Mouse (Mus musculus): ENCODE measurements around the gene Mob1b. TPM values are rescaled to one million over a fixed set of nuclear protein-coding genes. Genes with fewer than 3 reads are reported as not detected.

Gene Mob1b
- polyA plus RNA-seq, 1 experiment from 2014 or later, result 17.5 TPM

DNA sequence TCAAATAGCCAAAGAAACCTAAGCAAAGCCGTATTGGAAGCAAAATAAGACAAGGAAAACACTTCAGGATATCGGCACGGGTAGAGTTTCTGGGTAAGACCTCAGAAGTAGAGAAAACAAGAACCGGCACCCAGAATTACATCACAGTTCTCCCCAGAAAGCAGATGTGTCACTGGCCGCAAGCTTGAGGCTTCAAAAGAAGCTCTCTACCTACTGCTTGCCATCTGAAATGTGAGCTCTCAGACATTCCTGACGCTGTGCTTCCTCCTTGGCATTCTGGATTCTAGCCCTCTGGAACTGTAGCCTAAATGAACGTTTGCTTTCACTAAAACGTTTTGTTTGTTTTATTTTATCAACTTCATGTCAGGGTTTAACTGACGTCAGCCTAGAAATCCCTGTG, 70.0 kb downstream of the Mob1b start:
- 0 out of 2 replicates have a peak, but pooled peaks cover 3% of the 10 kb centered on the region for H3K36me3 ChIP-seq (ENCODE audit: control insufficient read depth, insufficient read depth)
- H3K4me2 ChIP-seq (ENCODE audit: low read depth, low read length), result no peak overlapping the region
- H3K27ac ChIP-seq (ENCODE audit: low read length), result no peak overlapping the region
- ATAC-seq (replicated peaks; ENCODE audit: extremely low read depth, insufficient read depth, low FRiP score), result no peak
- H3K4me1 ChIP-seq (ENCODE audit: control insufficient read depth, insufficient read depth, low read length), result no peaks in the 10 kb centered on the region
- H3K9me3 ChIP-seq (replicated peaks; ENCODE audit: control insufficient read depth, low read length), result no peaks in the 10 kb centered on the region
- no peak overlapping the region for H3K4me3 ChIP-seq (ENCODE audit: low read length)
- no peak overlapping the region for H3K9ac ChIP-seq (ENCODE audit: low read length)
- WGBS, result 34% methylated on average over 9 of the region's 9 CpGs
- no peaks in the 10 kb centered on the region for H3K27me3 ChIP-seq (ENCODE audit: control insufficient read depth, insufficient read depth, low read length)

DNA sequence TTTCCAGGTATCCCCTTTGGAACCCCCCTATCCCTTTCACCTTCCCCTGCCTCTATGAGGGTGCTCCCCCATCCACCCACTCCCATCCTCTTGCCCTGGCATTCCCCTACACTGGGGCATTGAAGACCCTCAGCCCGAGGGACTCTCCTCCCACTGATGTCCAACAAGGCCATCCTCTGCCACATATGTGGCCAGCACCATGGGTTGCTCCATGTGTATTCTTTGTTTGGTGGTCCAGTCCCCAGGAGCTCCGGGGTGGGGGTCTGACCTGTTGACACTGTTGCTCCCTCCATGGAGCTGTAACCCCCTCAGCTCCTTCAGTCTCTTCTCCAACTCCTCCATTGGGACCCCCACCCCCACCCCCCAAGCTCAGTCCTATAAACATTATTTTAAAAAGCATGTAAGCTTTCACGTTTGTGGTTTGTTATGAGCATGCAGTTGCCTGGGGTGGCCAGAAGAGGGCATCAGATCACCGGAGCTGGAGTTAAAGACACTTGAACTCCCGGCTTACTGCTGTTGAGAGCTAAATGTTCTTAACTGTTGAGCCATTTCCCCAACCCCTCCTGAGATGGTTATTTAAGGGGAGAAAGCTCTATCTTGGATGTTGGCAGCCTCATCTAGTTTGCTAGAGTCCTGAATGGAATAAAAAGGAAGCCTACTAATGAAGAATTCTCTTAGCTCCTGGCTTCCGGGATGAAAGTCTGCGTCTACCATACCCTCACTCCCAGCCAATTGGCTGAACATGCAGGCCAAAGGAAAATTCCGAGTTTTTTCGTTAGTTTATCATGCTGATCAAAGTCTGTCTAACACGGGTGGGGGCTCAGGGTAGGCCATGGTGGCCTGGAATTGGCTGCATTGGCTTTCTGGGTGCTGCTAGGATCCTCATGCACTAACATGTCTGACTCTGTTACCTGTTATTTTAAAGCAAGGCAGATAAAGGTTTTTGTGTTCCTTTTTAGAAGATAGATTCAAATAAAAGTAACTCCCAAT, 70.9 kb downstream of the Mob1b start:
- Histone ChIP-seq H3K27ac (ENCODE audit: low read length) (no peak overlapping the region), H3K9me3 (replicated peaks; ENCODE audit: control insufficient read depth, low read length) (no peaks in the 10 kb centered on the region), H3K4me3 (ENCODE audit: low read length) (no peak overlapping the region), H3K36me3 (ENCODE audit: control insufficient read depth, insufficient read depth) (no peaks in the 10 kb centered on the region), H3K9ac (ENCODE audit: low read length) (no peak overlapping the region), H3K4me2 (ENCODE audit: low read depth, low read length) (no peak overlapping the region), H3K27me3 (ENCODE audit: control insufficient read depth, insufficient read depth, low read length) (no peaks in the 10 kb centered on the region), H3K4me1 (ENCODE audit: control insufficient read depth, insufficient read depth, low read length) (no peaks in the 10 kb centered on the region)
- no peak for ATAC-seq (replicated peaks; ENCODE audit: extremely low read depth, insufficient read depth, low FRiP score)
- WGBS, result 33% methylated on average over 10 of the region's 10 CpGs

DNA sequence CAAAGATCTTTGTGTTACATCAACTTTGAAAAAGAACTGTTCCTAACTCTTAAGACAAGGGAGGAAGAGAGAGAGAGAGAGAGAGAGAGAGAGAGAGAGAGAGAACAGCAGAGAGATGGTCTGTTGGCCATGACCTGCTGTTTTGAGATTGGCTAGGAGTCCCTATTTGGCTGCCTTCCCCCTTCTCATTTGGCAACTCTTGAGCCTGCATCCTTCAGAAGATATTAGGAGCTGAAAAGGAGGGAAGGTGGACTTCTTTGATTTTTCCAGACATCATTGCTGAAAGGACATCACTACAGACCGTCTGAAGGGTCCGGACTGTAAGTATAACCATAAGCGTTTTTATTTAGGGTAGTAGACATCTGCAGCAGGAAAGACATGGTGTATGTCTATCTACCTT, 73.0 kb downstream of the Mob1b start:
- no peak for ATAC-seq (replicated peaks; ENCODE audit: extremely low read depth, insufficient read depth, low FRiP score)
- no peak overlapping the region for H3K4me3 ChIP-seq (ENCODE audit: low read length)
- no peak overlapping the region for H3K27ac ChIP-seq (ENCODE audit: low read length)
- WGBS, result 79% methylated on average over 3 of the region's 3 CpGs
- no peak overlapping the region for H3K9ac ChIP-seq (ENCODE audit: low read length)
- no peaks in the 10 kb centered on the region for H3K9me3 ChIP-seq (replicated peaks; ENCODE audit: control insufficient read depth, low read length)
- H3K27me3 ChIP-seq (ENCODE audit: control insufficient read depth, insufficient read depth, low read length), result no peaks in the 10 kb centered on the region
- H3K4me2 ChIP-seq (ENCODE audit: low read depth, low read length), result no peak overlapping the region
- no peaks in the 10 kb centered on the region for H3K4me1 ChIP-seq (ENCODE audit: control insufficient read depth, insufficient read depth, low read length)
- no peaks in the 10 kb centered on the region for H3K36me3 ChIP-seq (ENCODE audit: control insufficient read depth, insufficient read depth)

DNA sequence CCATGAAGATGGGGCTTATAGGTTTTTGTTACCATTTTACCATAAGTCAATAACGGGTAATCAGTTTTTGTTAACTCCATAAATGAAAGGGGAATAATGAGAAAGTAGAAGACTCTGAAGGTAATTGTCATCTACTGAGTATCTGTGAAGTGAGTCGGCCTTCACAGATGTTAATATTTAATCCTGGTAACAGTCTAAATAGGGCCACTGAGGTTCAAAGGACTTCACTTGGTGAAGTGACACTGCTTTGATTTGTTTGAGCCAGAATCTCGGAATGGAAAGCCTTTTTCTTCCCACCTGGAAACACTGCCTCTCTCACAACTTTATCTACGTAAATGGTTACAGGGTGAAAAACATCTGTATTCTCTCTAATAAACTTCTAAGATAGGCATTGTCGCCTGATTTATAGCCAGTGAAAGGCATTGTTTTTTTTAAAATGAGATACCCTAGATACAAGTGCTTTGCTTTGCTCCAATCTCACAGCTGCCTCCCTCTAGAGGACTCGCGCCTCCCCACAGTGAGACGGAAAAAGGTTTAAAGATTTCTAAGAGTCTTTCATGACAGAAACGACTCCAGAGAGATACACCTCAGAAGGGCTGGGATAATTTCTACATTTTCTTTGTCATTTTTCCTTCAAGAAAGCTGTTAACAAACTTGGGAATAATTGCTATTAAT, 75.4 kb downstream of the Mob1b start:
- Histone ChIP-seq H3K4me1 (ENCODE audit: control insufficient read depth, insufficient read depth, low read length) (no peaks in the 10 kb centered on the region), H3K9me3 (replicated peaks; ENCODE audit: control insufficient read depth, low read length) (no peaks in the 10 kb centered on the region), H3K36me3 (ENCODE audit: control insufficient read depth, insufficient read depth) (no peaks in the 10 kb centered on the region), H3K9ac (ENCODE audit: low read length) (no peak overlapping the region), H3K4me2 (ENCODE audit: low read depth, low read length) (no peak overlapping the region), H3K27me3 (ENCODE audit: control insufficient read depth, insufficient read depth, low read length) (no peaks in the 10 kb centered on the region), H3K27ac (ENCODE audit: low read length) (no peak overlapping the region), H3K4me3 (ENCODE audit: low read length) (no peak overlapping the region)
- WGBS, result 54% methylated on average over 9 of the region's 9 CpGs
- no peak for ATAC-seq (replicated peaks; ENCODE audit: extremely low read depth, insufficient read depth, low FRiP score)

- Histone ChIP-seq H3K27ac (ENCODE audit: low read length) (no peak overlapping the region), H3K4me3 (ENCODE audit: low read length) (no peak overlapping the region), H3K36me3 (ENCODE audit: control insufficient read depth, insufficient read depth) (no peaks in the 10 kb centered on the region), H3K9ac (ENCODE audit: low read length) (no peak overlapping the region), H3K4me2 (ENCODE audit: low read depth, low read length) (no peak overlapping the region), H3K4me1 (ENCODE audit: control insufficient read depth, insufficient read depth, low read length) (no peaks in the 10 kb centered on the region), H3K27me3 (ENCODE audit: control insufficient read depth, insufficient read depth, low read length) (no peaks in the 10 kb centered on the region), H3K9me3 (replicated peaks; ENCODE audit: control insufficient read depth, low read length) (no peaks in the 10 kb centered on the region)
- 51% methylated on average over 11 of the region's 11 CpGs for WGBS
- no peak for ATAC-seq (replicated peaks; ENCODE audit: extremely low read depth, insufficient read depth, low FRiP score)
Observed at GRCm38 (mm10) chr5:88796588-88796987, 75.9 kb downstream of the Mob1b start.

DNA sequence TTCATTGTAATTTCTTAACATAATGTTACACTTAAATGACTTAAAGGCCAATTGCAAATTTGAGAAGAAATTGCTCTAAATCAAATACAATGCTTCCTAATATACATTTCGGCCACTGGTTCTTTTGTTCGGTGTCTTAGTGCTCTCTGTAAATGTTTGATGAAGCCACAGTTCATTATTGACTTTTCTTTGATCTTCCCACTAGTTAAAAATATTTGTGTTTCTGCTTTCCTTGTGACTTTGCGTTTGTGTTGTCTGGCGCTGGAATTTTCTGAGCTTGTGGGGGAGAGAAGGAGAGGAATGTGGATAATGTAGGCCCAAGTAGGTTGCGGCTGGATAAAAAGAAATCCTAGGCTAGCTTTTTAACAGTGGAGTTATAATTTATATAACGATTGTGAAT, 76.5 kb downstream of the Mob1b start:
- Histone ChIP-seq H3K9ac (ENCODE audit: low read length) (no peak overlapping the region), H3K36me3 (ENCODE audit: control insufficient read depth, insufficient read depth) (no peaks in the 10 kb centered on the region), H3K4me1 (ENCODE audit: control insufficient read depth, insufficient read depth, low read length) (no peaks in the 10 kb centered on the region), H3K27me3 (ENCODE audit: control insufficient read depth, insufficient read depth, low read length) (no peaks in the 10 kb centered on the region), H3K9me3 (replicated peaks; ENCODE audit: control insufficient read depth, low read length) (no peaks in the 10 kb centered on the region), H3K4me3 (ENCODE audit: low read length) (no peak overlapping the region), H3K4me2 (ENCODE audit: low read depth, low read length) (no peak overlapping the region), H3K27ac (ENCODE audit: low read length) (no peak overlapping the region)
- ATAC-seq (replicated peaks; ENCODE audit: extremely low read depth, insufficient read depth, low FRiP score), result no peak
- 69% methylated on average over 6 of the region's 6 CpGs for WGBS

DNA sequence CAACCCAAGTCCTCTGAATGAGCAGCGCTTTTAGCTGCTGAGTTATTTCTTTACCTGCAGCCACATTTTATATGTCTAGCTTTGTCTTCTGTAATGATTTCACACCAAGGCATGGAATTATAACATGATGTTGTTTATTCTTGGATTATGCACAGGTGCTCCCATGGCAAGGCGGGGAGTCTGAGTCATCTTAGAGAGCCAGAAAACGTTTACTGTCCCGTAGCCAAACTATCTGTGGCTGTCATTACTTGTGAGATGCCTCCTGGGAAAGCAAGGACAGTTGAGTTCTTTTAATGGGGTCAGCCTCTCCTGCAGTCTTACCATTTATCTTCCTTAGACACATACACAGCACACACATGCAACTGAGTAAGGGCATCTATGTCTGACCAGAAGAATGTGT, 85.0 kb downstream of the Mob1b start:
- no peak overlapping the region for H3K27ac ChIP-seq (ENCODE audit: low read length)
- H3K27me3 ChIP-seq (ENCODE audit: control insufficient read depth, insufficient read depth, low read length), result no peaks in the 10 kb centered on the region
- H3K9me3 ChIP-seq (replicated peaks; ENCODE audit: control insufficient read depth, low read length), result no peaks in the 10 kb centered on the region
- no peak overlapping the region for H3K9ac ChIP-seq (ENCODE audit: low read length)
- WGBS, result 79% methylated on average over 4 of the region's 4 CpGs
- H3K36me3 ChIP-seq (ENCODE audit: control insufficient read depth, insufficient read depth), result no peaks in the 10 kb centered on the region
- H3K4me2 ChIP-seq (ENCODE audit: low read depth, low read length), result no peak overlapping the region
- H3K4me3 ChIP-seq (ENCODE audit: low read length), result no peak overlapping the region
- peaks cover 11% of the 10 kb centered on the region for H3K4me1 ChIP-seq (ENCODE audit: control insufficient read depth, insufficient read depth, low read length)
- ATAC-seq (replicated peaks; ENCODE audit: extremely low read depth, insufficient read depth, low FRiP score), result no peak

DNA sequence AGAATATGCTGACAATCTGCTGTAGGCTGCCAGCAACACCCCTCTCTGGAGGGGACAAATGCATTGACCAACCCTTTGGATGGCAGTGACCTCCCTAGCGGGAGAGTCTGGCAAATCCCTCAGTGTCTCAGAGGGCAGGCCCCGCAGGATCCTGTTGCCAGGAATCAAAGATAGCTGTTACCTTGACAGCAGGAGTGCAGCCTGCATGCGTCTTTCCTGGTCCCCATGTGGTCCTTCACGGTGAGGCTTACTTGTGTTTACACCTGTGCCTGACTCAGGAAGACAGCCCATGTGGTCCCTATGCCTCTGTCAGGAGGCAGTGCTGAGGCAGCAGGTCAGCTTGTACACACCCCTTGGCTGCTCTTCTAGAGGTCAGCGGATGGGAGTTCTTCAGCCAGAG, 85.6 kb downstream of the Mob1b start:
- no peak overlapping the region for H3K27ac ChIP-seq (ENCODE audit: low read length)
- no peaks in the 10 kb centered on the region for H3K36me3 ChIP-seq (ENCODE audit: control insufficient read depth, insufficient read depth)
- no peak overlapping the region for H3K9ac ChIP-seq (ENCODE audit: low read length)
- H3K4me1 ChIP-seq (ENCODE audit: control insufficient read depth, insufficient read depth, low read length), result peaks cover 11% of the 10 kb centered on the region
- ATAC-seq (replicated peaks; ENCODE audit: extremely low read depth, insufficient read depth, low FRiP score), result no peak
- no peak overlapping the region for H3K4me3 ChIP-seq (ENCODE audit: low read length)
- 23% methylated on average over 5 of the region's 5 CpGs for WGBS
- no peak overlapping the region for H3K4me2 ChIP-seq (ENCODE audit: low read depth, low read length)
- H3K9me3 ChIP-seq (replicated peaks; ENCODE audit: control insufficient read depth, low read length), result no peaks in the 10 kb centered on the region
- H3K27me3 ChIP-seq (ENCODE audit: control insufficient read depth, insufficient read depth, low read length), result no peaks in the 10 kb centered on the region

DNA sequence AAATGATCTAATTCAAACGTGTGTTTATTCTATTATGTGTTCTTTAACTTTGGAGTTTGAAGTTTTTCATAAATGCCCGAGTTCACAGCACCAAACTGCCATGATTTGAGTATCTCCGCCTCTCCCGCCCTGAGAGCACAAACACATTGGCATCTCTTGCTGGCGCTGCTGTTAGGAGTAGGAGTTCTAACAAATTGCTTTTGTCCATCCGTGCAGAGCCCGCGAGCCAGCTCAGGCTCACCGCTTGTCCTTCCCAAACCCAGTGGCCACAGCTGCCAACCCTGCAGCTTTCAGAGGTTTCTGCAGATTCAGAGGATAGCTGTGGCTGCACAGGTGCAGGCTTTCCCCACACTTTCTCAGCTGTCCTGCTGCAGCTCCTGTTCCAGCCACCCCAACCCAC, 86.7 kb downstream of the Mob1b start:
- no peaks in the 10 kb centered on the region for H3K36me3 ChIP-seq (ENCODE audit: control insufficient read depth, insufficient read depth)
- H3K4me2 ChIP-seq (ENCODE audit: low read depth, low read length), result peak overlapping the region; percentile 19; the same call in 1 of the 2 replicates
- peaks cover 11% of the 10 kb centered on the region for H3K4me1 ChIP-seq (ENCODE audit: control insufficient read depth, insufficient read depth, low read length)
- no peak overlapping the region for H3K4me3 ChIP-seq (ENCODE audit: low read length)
- WGBS, result 19% methylated on average over 9 of the region's 9 CpGs
- H3K27me3 ChIP-seq (ENCODE audit: control insufficient read depth, insufficient read depth, low read length), result no peaks in the 10 kb centered on the region
- no peaks in the 10 kb centered on the region for H3K9me3 ChIP-seq (replicated peaks; ENCODE audit: control insufficient read depth, low read length)
- H3K27ac ChIP-seq (ENCODE audit: low read length), result no peak overlapping the region
- ATAC-seq (replicated peaks; ENCODE audit: extremely low read depth, insufficient read depth, low FRiP score), result no peak
- no peak overlapping the region for H3K9ac ChIP-seq (ENCODE audit: low read length)

All from heart, embryonic 16.5 days (tissue).